Mouse (Mus musculus) MEL (cell line): ENCODE measurements at regions not wholly inside any gene's neighbourhood (a gene's known extent, or its start where the extent isn't known, plus 50 kb on each side); places are given as distances from the start of the nearest gene placed in this dataset.

ENCODE experiments used
- DNase-seq: peaks from one replicate; pipeline ENCODE4 v3.0.0; 2011; ENCODE audit warnings: low read depth, low spot score
- H3K27ac ChIP-seq: 2 replicates; pipeline ENCODE4 v1.5.1; 2012; ENCODE audit warnings: low read depth, mild to moderate bottlenecking, control low read depth, low read length, moderate library complexity; ENCODE audit not compliant: control insufficient read depth
- H3K27me3 ChIP-seq, 2 experiments: fragments of 150-350 bp in 1 of 2; sonication (generic) in 1 of 2; 2 replicates each; pipeline ENCODE4 v1.6.1; 2012; ENCODE audit warnings: low read length in 2 of 2, mild to moderate bottlenecking in 2 of 2, improper control_type of control experiment in 1 of 2, moderate library complexity in 1 of 2; ENCODE audit not compliant: insufficient read depth in 2 of 2, control insufficient read depth in 1 of 2
- H3K36me3 ChIP-seq, 2 experiments: 2 replicates each; pipeline ENCODE4 v1.6.1; 2012 to 2014; ENCODE audit warnings: low read length in 2 of 2, improper control_type of control experiment in 1 of 2, inconsistent platforms in 1 of 2, mild to moderate bottlenecking in 1 of 2; ENCODE audit not compliant: insufficient read depth in 2 of 2, control insufficient read depth in 1 of 2
- H3K4me1 ChIP-seq, 2 experiments: fragments of 150-350 bp in 1 of 2; sonication (generic) in 1 of 2; 2 replicates each; pipeline ENCODE4 v1.6.1; 2012; ENCODE audit warnings: low read length in 2 of 2, improper control_type of control experiment in 1 of 2, mild to moderate bottlenecking in 1 of 2; ENCODE audit not compliant: insufficient read depth in 2 of 2, control insufficient read depth in 1 of 2
- H3K4me3 ChIP-seq, 2 experiments: fragments of 150-350 bp in 1 of 2; sonication (generic) in 1 of 2; 2 replicates each; pipeline ENCODE4 v1.5.1; 2012; ENCODE audit warnings: low read depth in 2 of 2, low read length in 2 of 2, mild to moderate bottlenecking in 2 of 2, moderate library complexity in 2 of 2, control low read depth in 1 of 2, improper control_type of control experiment in 1 of 2; ENCODE audit not compliant: control insufficient read depth in 1 of 2, insufficient read depth in 1 of 2
- H3K79me2 ChIP-seq: 2 replicates; pipeline ENCODE4 v1.6.1; 2012; ENCODE audit warnings: mild to moderate bottlenecking, low read length, moderate library complexity; ENCODE audit not compliant: control insufficient read depth, poor library complexity, insufficient read depth
- H3K9ac ChIP-seq: 2 replicates; pipeline ENCODE4 v1.6.1; 2012; ENCODE audit warnings: low read depth, mild to moderate bottlenecking, control low read depth, low read length, moderate library complexity; ENCODE audit not compliant: control insufficient read depth, poor library complexity, severe bottlenecking
- H3K9me3 ChIP-seq: fragments of 150-350 bp; sonication (generic); replicated peaks from 2 replicates; pipeline ENCODE4 v1.6.1; 2012; ENCODE audit warnings: mild to moderate bottlenecking, low read length, improper control_type of control experiment, moderate library complexity; ENCODE audit not compliant: insufficient read depth
- CHD1 ChIP-seq: IDR thresholded peaks from 2 replicates; pipeline ENCODE4 v1.6.1; 2012; ENCODE audit warnings: low read depth, mild to moderate bottlenecking, inconsistent platforms, low read length, improper control_type of control experiment
- CHD2 ChIP-seq: IDR thresholded peaks from 2 replicates; pipeline ENCODE4 v1.6.1; 2011; ENCODE audit warnings: low read length, improper control_type of control experiment
- E2F4 ChIP-seq: IDR thresholded peaks from 2 replicates; pipeline ENCODE4 v1.6.1; 2011; ENCODE audit warnings: low read depth, low read length, improper control_type of control experiment, borderline replicate concordance
- ELF1 ChIP-seq: IDR thresholded peaks from 2 replicates; pipeline ENCODE4 v1.6.1; 2014; ENCODE audit warnings: low read depth, mild to moderate bottlenecking, inconsistent platforms, low read length, improper control_type of control experiment, moderate library complexity
- EP300 ChIP-seq, 2 experiments: IDR thresholded peaks; 2 replicates each; pipeline ENCODE4 v1.6.1; 2011; ENCODE audit warnings: improper control_type of control experiment in 2 of 2, low read length in 2 of 2, low read depth in 1 of 2, mild to moderate bottlenecking in 1 of 2
- GABPA ChIP-seq: IDR thresholded peaks from 2 replicates; pipeline ENCODE4 v1.6.1; 2012; ENCODE audit warnings: low read depth, mild to moderate bottlenecking, inconsistent platforms, low read length, improper control_type of control experiment, moderate library complexity
- GATA1 ChIP-seq: IDR thresholded peaks from 2 replicates; pipeline ENCODE4 v1.6.1; 2011; ENCODE audit warnings: low read depth, low read length, improper control_type of control experiment
- MYB ChIP-seq: IDR thresholded peaks from 2 replicates; pipeline ENCODE4 v1.6.1; 2011; ENCODE audit warnings: mild to moderate bottlenecking, low read depth, low read length, improper control_type of control experiment
- MYC ChIP-seq: IDR thresholded peaks from 2 replicates; pipeline ENCODE4 v1.6.1; 2011; ENCODE audit warnings: low read depth, mild to moderate bottlenecking, low read length, improper control_type of control experiment, moderate library complexity
- POLR2A ChIP-seq, 2 experiments: IDR thresholded peaks; 2 replicates each; pipeline ENCODE4 v1.6.1; 2011 to 2012; ENCODE audit warnings: low read length in 2 of 2, mild to moderate bottlenecking in 2 of 2, control low read depth in 1 of 2, improper control_type of control experiment in 1 of 2, low read depth in 1 of 2, moderate library complexity in 1 of 2; ENCODE audit not compliant: control insufficient read depth in 1 of 2, insufficient read depth in 1 of 2, poor library complexity in 1 of 2
- POLR2AphosphoS2 ChIP-seq: IDR thresholded peaks from 2 replicates; pipeline ENCODE4 v1.6.1; 2011; ENCODE audit warnings: low read length, improper control_type of control experiment
- RAD21 ChIP-seq: IDR thresholded peaks from 2 replicates; pipeline ENCODE4 v1.6.1; 2011; ENCODE audit warnings: mild to moderate bottlenecking, low read depth, low read length, improper control_type of control experiment
- RCOR1 ChIP-seq: IDR thresholded peaks from 2 replicates; pipeline ENCODE4 v1.6.1; 2012; ENCODE audit warnings: low read depth, mild to moderate bottlenecking, inconsistent platforms, low read length, improper control_type of control experiment
- SMC3 ChIP-seq: IDR thresholded peaks from 2 replicates; pipeline ENCODE4 v1.6.1; 2011; ENCODE audit warnings: low read depth, low read length, improper control_type of control experiment
- USF1 ChIP-seq: IDR thresholded peaks from 2 replicates; pipeline ENCODE4 v1.6.1; 2014; ENCODE audit warnings: low read depth, mild to moderate bottlenecking, inconsistent platforms, low read length, improper control_type of control experiment, moderate library complexity
- USF2 ChIP-seq, 2 experiments: IDR thresholded peaks; 2 replicates each; pipeline ENCODE4 v1.6.1; 2011 to 2012; ENCODE audit warnings: improper control_type of control experiment in 2 of 2, low read length in 2 of 2, borderline replicate concordance in 1 of 2, inconsistent platforms in 1 of 2, low read depth in 1 of 2, mild to moderate bottlenecking in 1 of 2; ENCODE audit not compliant: insufficient read depth in 1 of 2
- ZMIZ1 ChIP-seq: IDR thresholded peaks from 2 replicates; pipeline ENCODE4 v1.6.1; 2012; ENCODE audit warnings: low read depth, mild to moderate bottlenecking, inconsistent platforms, low read length, improper control_type of control experiment, moderate library complexity
- ZNF384 ChIP-seq: IDR thresholded peaks from 2 replicates; pipeline ENCODE4 v1.6.1; 2012; ENCODE audit warnings: low read depth, mild to moderate bottlenecking, inconsistent platforms, low read length, improper control_type of control experiment

DNA sequence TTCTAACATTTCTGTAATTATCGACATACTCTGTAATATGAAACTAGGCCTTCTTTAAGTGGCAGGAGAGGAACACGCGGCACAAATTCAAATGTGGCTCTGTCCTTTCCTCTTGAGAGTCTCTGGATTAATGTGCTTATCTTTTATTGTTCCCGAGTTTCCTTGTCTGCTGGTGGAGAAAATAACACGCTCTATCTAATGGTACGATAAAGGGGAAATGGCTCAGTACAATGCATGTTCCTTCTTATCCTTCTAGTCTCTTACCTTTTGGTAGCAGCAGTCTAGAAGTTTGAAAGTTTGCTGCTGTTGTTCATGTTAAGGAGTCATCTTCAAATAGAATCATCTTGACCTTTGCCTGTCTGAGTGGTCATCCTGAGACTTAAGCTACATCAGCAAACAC lies 130.1 kb upstream of the C9orf72 start:
- H3K9me3 ChIP-seq, result no peaks in the 10 kb centered on the region
- no peak overlapping the region for H3K4me3 ChIP-seq
- no peaks in the 10 kb centered on the region for H3K4me1 ChIP-seq
- peaks cover 4% of the 10 kb centered on the region in 2 experiments for H3K27me3 ChIP-seq
- H3K9ac ChIP-seq, result no peak overlapping the region
- no peak for DNase-seq
- H3K27ac ChIP-seq, result no peak overlapping the region
- H3K36me3 ChIP-seq, result no peaks in the 10 kb centered on the region
- TF ChIP-seq MYB (no peak), E2F4 (no peak), RCOR1 (no peak), EP300 (IDR thresholded peaks at IDR 0.05; ENCODE audit: low read depth in 1 of 2, low read length in 2 of 2) (no peak)
- H3K79me2 ChIP-seq, result no peaks in the 10 kb centered on the region

DNA sequence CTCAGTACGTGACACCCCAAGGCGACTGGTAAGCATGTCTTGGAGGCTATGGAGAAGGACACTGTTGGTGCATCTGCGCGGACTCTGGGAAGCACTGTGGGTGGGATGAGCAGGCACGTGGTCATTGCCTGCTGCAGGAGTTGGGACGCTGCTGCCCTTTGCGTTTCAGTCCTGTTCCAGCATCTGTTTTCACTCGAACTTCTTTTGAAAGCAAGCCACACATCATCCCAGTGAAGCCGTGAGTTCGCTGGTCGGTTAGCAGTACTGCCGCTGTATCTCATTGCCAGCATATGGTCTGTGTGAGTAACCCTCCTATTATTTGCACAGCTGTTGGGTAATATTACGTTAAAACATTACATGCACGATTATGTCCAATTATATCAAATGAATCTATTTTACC lies 128.1 kb upstream of the C9orf72 start:
- Histone ChIP-seq H3K27ac (no peak overlapping the region), H3K79me2 (no peaks in the 10 kb centered on the region), H3K4me3 (no peak overlapping the region), H3K4me1 (no peaks in the 10 kb centered on the region), H3K9me3 (no peaks in the 10 kb centered on the region), H3K9ac (no peak overlapping the region), H3K27me3 (peaks cover 2 to 4% of the 10 kb centered on the region in 2 experiments), H3K36me3 (no peaks in the 10 kb centered on the region)
- no peak for DNase-seq
- TF ChIP-seq CHD2, result no peak
- TF ChIP-seq GATA1, result no peak
- TF ChIP-seq MYC, result no peak
- no peak for TF ChIP-seq GABPA
- no peak for TF ChIP-seq USF2 (IDR thresholded peaks at IDR 0.05; ENCODE audit: borderline replicate concordance in 1 of 2, insufficient read depth in 1 of 2, low read depth in 1 of 2, low read length in 2 of 2)
- no peak for TF ChIP-seq ELF1
- TF ChIP-seq E2F4, result no peak
- TF ChIP-seq USF1, result no peak
- no peak for TF ChIP-seq CHD1
- TF ChIP-seq ZNF384, result no peak
- TF ChIP-seq POLR2AphosphoS2, result no peak
- TF ChIP-seq MYB, result no peak
- TF ChIP-seq SMC3, result no peak
- TF ChIP-seq RAD21, result no peak
- no peak for TF ChIP-seq POLR2A (IDR thresholded peaks at IDR 0.05; ENCODE audit: control insufficient read depth in 1 of 2, insufficient read depth in 1 of 2, low read depth in 1 of 2, low read length in 2 of 2, poor library complexity in 1 of 2)
- no peak for TF ChIP-seq ZMIZ1
